In genomic region chr5:96209459-96209858, GRCm38 (mm10) we compare ENCODE assay signal across 8 mouse cellular contexts. TPM values are rescaled to one million over a fixed set of nuclear protein-coding genes. Genes with fewer than 3 reads are reported as not detected.
DNase-seq lines count a peak whose midpoint lies in the region; ATAC-seq and TF ChIP-seq lines count a peak whose summit lies in the region.

TSS of gene Mrpl1 (plus strand) at chr5:96209493.

- H3K36me3 ChIP-seq in hindbrain, embryonic 14.5 days (replicated peaks; ENCODE audit: control insufficient read depth, insufficient read depth), result peaks cover 8% of the 10 kb centered on the region; the same call in 1 of the 2 replicates
- H3K36me3 ChIP-seq in macrophage (ENCODE audit: inconsistent target), result 0 out of 2 replicates have a peak, but pooled peaks cover 4% of the 10 kb centered on the region
- H3K36me3 ChIP-seq in spleen, adult 2 months (ENCODE audit: control insufficient read depth, insufficient read depth, low read length), result 0 out of 2 replicates have a peak, but pooled peaks cover 2% of the 10 kb centered on the region

- peak; percentile 39 to 41 for DNase-seq in right cerebral cortex, postnatal 10 days (ENCODE audit: low spot score in 2 of 2)
- no peak for DNase-seq in right cerebral cortex, postnatal 25 days
- DNase-seq in cerebellum, postnatal 25 days, result peak; percentile 38 to 49
- DNase-seq in gastrocnemius, adult 18-20 months (ENCODE audit: low spot score), result peak; percentile 14
- peak; percentile 66 for DNase-seq in hindbrain, embryonic 14.5 days (ENCODE audit: low spot score)
- no peak for DNase-seq in left cerebral cortex, adult 8-10 months (ENCODE audit: low spot score in 2 of 2)
- DNase-seq in spleen, adult 2 months (ENCODE audit: low read depth in 1 of 2, low spot score in 2 of 2), result peak; percentile 25 to 42

- H3K27ac ChIP-seq in hindbrain, embryonic 14.5 days, result peak within 1 kb of the TSS; percentile 86
- peak within 1 kb of the TSS; percentile 84 for H3K27ac ChIP-seq in macrophage
- H3K27ac ChIP-seq in spleen, adult 2 months (ENCODE audit: insufficient read depth, low read length), result peak within 1 kb of the TSS; percentile 94

- H3K79me2 ChIP-seq in macrophage (ENCODE audit: inconsistent target), result peaks cover 44% of the 10 kb centered on the region

- peak within 1 kb of the TSS; percentile 82 for H3K4me2 ChIP-seq in hindbrain, embryonic 14.5 days (replicated peaks)

- peak within 1 kb of the TSS; percentile 83 for H3K9ac ChIP-seq in hindbrain, embryonic 14.5 days

- WGBS in hindbrain, embryonic 14.5 days, result 3% methylated on average over 17 of the region's 17 CpGs
- WGBS in macrophage (ENCODE audit: missing documents), result under 1% methylated on average over 17 of the region's 17 CpGs
- WGBS in spleen, adult 2 months, result under 1% methylated on average over 17 of the region's 17 CpGs

- no peaks in the 10 kb centered on the region for H3K9me3 ChIP-seq in hindbrain, embryonic 14.5 days (ENCODE audit: control insufficient read depth, low read length)

- ATAC-seq in hindbrain, embryonic 14.5 days (ENCODE audit: low FRiP score), result peak; percentile 69

- no peak for TF ChIP-seq CTCF in spleen, adult 2 months (IDR thresholded peaks at IDR 0.05; ENCODE audit: extremely low read depth, insufficient read depth, insufficient read length, insufficient replicate concordance)

- H3K27me3 ChIP-seq in hindbrain, embryonic 14.5 days (ENCODE audit: control insufficient read depth, insufficient read depth, low read length), result no peaks in the 10 kb centered on the region
- no peaks in the 10 kb centered on the region for H3K27me3 ChIP-seq in spleen, adult 2 months (ENCODE audit: control insufficient read depth, insufficient read depth, low read length)

- TF ChIP-seq POLR2A in spleen, adult 2 months (IDR thresholded peaks at IDR 0.05; ENCODE audit: low read depth, low read length), result no peak; the same call in 1 of the 2 replicates

- H3K4me1 ChIP-seq in hindbrain, embryonic 14.5 days (replicated peaks; ENCODE audit: control insufficient read depth, insufficient read depth, low read length), result peaks cover 17% of the 10 kb centered on the region
- H3K4me1 ChIP-seq in spleen, adult 2 months (ENCODE audit: control insufficient read depth, insufficient read depth, insufficient read length), result peaks cover 2% of the 10 kb centered on the region; the same call in 1 of the 2 replicates

- peak within 1 kb of the TSS; percentile 94 for H3K4me3 ChIP-seq in hindbrain, embryonic 14.5 days (replicated peaks; ENCODE audit: low read length)
- H3K4me3 ChIP-seq in macrophage (ENCODE audit: inconsistent target), result peak within 1 kb of the TSS; percentile 96
- H3K4me3 ChIP-seq in spleen, adult 2 months (ENCODE audit: extremely low read depth, insufficient read depth, insufficient read length), result peak within 1 kb of the TSS; percentile 74

RNA-seq across cellular contexts. Expression of gene Mrpl1, which starts in this region (rescaled TPM):
- 10 to 100 TPM; 20.7 to 24.9 TPM for total RNA-seq in gastrocnemius, adult 18-20 months (2021)
- polyA plus RNA-seq in hindbrain, embryonic 14.5 days (2014; fragmentation: Nextera tagmentation; extraction: Ambion mirVana), result 18.5 and 19.0 TPM in 2 replicates
- total RNA-seq in left cerebral cortex, adult 8-10 months (2022), result 10 to 100 TPM; 13.4 to 16.1 (median 15.8) TPM
- 10 to 100 TPM in 24 of 26 experiments, 1 to 10 TPM in 2; 6.9 to 45.5 (median 28.1) TPM for total RNA-seq in macrophage (2018; cell fraction: chromatin; rRNA removed)
- 10 to 100 TPM in 25 of 26 experiments, 1 to 10 TPM in 1; 8.2 to 23.7 (median 16.0) TPM for total RNA-seq in macrophage (2018; cell fraction: cytosol; rRNA removed)
- 10 to 100 TPM in 22 of 26 experiments, 1 to 10 TPM in 4; 7.2 to 42.6 (median 18.2) TPM for total RNA-seq in macrophage (2018; cell fraction: nucleus; rRNA removed)
- 13.0 to 20.4 TPM (median 15.7 TPM) in 3 replicates for polyA plus RNA-seq in macrophage (2018)
- 1.0 and 1.1 TPM in 2 replicates for polyA plus RNA-seq in spleen, adult 2 months (2012; rRNA removed)

Comparison
In these comparisons a context has a peak if more than half of its experiments do, and no peak if none do; other contexts are left out.
1. DNase-seq: peak in right cerebral cortex, postnatal 10 days (2 of 2), cerebellum, postnatal 25 days (2 of 2), gastrocnemius, adult 18-20 months (single experiment), hindbrain, embryonic 14.5 days (single experiment) and spleen, adult 2 months (2 of 2); none in right cerebral cortex, postnatal 25 days (single experiment) and left cerebral cortex, adult 8-10 months (0 of 2).
2. Peak in every context shown above with its lines, with median percentiles within 50 percentile points of each other: H3K27ac ChIP-seq and H3K4me3 ChIP-seq.